Mouse (Mus musculus): ENCODE results near the gene Prkcb. TPM values are rescaled to one million over a fixed set of nuclear protein-coding genes. Genes with fewer than 3 reads are reported as not detected.

The Prkcb gene
- polyA plus RNA-seq, 1 experiment from 2014 or later, result 3.7 TPM

DNA sequence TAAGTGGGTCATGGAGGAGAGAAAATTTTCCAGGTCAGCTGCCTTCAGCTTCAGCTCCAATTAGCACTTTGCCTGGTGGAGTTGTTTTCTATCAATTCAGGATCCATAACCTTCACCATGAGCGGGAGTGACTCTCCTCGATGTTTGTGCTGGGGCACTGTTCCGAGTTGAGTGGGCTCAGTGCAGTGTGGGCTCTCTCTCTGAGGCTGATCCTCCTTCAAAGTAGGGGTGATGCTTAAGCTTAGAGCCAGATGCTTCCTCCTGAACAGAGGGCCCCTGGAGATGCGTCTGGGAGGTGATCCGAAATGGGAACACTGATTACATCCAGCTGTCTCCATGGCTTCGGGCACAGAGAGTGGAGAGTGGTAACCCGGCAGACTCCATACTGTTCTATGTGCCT lies 308.8 kb downstream of the Prkcb start:
- Histone ChIP-seq H3K36me3 (no peaks in the 10 kb centered on the region), H3K9me3 (replicated peaks) (no peaks in the 10 kb centered on the region), H3K27me3 (ENCODE audit: low read depth, poor library complexity, severe bottlenecking) (peaks cover 4% of the 10 kb centered on the region; the same call in 1 of the 2 replicates), H3K27ac (no peak overlapping the region), H3K4me3 (no peak overlapping the region), H3K4me1 (peaks cover 39% of the 10 kb centered on the region)
- no peak for DNase-seq (ENCODE audit: low spot score)
- 58% methylated on average over 7 of the region's 7 CpGs for WGBS

DNA sequence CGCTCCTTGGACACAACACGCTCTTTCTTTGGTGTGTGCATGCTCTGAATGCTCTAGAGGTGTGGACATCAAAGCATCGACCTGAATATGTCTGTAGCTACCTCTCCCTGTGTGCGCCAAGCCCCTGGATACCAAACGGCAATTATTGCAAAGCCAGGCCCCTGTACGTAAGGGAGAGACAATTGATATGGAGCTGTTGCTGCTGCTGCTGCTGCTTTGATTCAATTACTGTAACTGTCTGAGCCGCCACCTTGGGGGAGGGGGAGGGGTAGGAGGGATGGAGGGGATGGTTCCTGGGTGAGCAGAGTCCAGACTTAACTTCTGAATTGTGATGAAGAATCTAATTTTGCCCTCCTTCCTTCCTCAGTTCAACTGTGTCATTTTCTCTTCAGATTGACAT lies 312.3 kb downstream of the Prkcb start:
- WGBS, result 74% methylated on average over 7 of the region's 7 CpGs
- H3K27ac ChIP-seq, result no peak overlapping the region

DNA sequence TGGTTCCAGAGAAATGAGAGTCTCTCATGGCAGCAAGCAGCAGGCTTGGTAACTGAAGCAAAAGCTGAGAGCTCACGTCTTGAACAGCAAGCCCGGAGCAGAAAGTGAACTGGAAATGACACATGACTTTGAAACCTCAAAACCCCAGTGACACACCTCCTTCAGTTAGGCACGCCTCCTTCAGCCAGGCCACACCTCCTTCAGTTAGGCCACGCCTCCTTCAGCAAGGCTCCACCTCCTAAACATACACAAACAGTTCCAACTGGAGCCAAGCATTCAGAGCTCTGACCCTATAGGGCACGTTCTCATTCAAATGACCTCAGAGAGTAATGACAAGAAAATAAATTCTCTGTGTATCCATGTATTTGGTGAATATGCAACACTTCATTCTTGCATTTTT lies 316.5 kb downstream of the Prkcb start:
- H3K4me1 ChIP-seq, result peaks cover 26% of the 10 kb centered on the region
- WGBS, result 90% methylated on average over 5 of the region's 5 CpGs
- no peak for DNase-seq (ENCODE audit: low spot score)
- H3K36me3 ChIP-seq, result no peaks in the 10 kb centered on the region
- no peaks in the 10 kb centered on the region for H3K9me3 ChIP-seq (replicated peaks)
- no peak overlapping the region for H3K4me3 ChIP-seq
- no peaks in the 10 kb centered on the region for H3K27me3 ChIP-seq (ENCODE audit: low read depth, poor library complexity, severe bottlenecking)
- H3K27ac ChIP-seq, result no peak overlapping the region

More for the DNA sequence above, 312.3 kb downstream of the Prkcb start:
- no peak for DNase-seq (ENCODE audit: low spot score)
- H3K9me3 ChIP-seq (replicated peaks), result no peaks in the 10 kb centered on the region
- H3K4me3 ChIP-seq, result no peak overlapping the region
- H3K27me3 ChIP-seq (ENCODE audit: low read depth, poor library complexity, severe bottlenecking), result peaks cover 4% of the 10 kb centered on the region; the same call in 1 of the 2 replicates
- peaks cover 39% of the 10 kb centered on the region for H3K4me1 ChIP-seq
- no peaks in the 10 kb centered on the region for H3K36me3 ChIP-seq

- no peak for DNase-seq (ENCODE audit: low spot score)
- 84% methylated on average over 4 of the region's 4 CpGs for WGBS
Measured at GRCm38 (mm10) chr7:122609420-122609819, 320.9 kb downstream of the Prkcb start.

DNA sequence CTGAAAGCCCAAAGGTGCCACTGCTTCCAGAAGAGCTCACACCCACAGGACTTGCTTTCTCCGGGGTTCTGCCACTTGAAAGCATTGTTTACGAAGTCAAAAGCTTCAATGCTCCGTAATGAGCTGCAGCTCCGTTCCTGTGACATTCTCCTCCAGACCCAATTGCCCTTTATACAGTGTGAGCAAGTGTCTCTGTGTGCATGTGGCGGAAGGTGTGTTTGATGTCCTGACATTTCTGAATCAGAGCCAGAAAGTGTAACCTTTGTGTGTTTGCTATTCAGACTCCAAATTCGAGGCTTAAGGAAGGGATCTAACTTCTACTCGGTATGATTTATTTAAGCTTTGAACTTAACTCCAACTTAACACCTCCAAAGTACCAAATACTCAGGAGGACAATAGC lies 321.6 kb downstream of the Prkcb start:
- 34% methylated on average over 7 of the region's 7 CpGs for WGBS
- no peaks in the 10 kb centered on the region for H3K36me3 ChIP-seq
- no peak for DNase-seq (ENCODE audit: low spot score)
- H3K9me3 ChIP-seq (replicated peaks), result no peaks in the 10 kb centered on the region
- H3K27me3 ChIP-seq (ENCODE audit: low read depth, poor library complexity, severe bottlenecking), result no peaks in the 10 kb centered on the region
- H3K27ac ChIP-seq, result no peak overlapping the region
- H3K4me1 ChIP-seq, result peaks cover 3% of the 10 kb centered on the region; the same call in 1 of the 2 replicates
- H3K4me3 ChIP-seq, result no peak overlapping the region

More at GRCm38 (mm10) chr7:122609420-122609819, 320.9 kb downstream of the Prkcb start:
- Histone ChIP-seq H3K27me3 (ENCODE audit: low read depth, poor library complexity, severe bottlenecking) (no peaks in the 10 kb centered on the region), H3K4me1 (peaks cover 4% of the 10 kb centered on the region; the same call in 1 of the 2 replicates), H3K4me3 (no peak overlapping the region), H3K9me3 (replicated peaks) (no peaks in the 10 kb centered on the region), H3K36me3 (no peaks in the 10 kb centered on the region), H3K27ac (no peak overlapping the region)

DNA sequence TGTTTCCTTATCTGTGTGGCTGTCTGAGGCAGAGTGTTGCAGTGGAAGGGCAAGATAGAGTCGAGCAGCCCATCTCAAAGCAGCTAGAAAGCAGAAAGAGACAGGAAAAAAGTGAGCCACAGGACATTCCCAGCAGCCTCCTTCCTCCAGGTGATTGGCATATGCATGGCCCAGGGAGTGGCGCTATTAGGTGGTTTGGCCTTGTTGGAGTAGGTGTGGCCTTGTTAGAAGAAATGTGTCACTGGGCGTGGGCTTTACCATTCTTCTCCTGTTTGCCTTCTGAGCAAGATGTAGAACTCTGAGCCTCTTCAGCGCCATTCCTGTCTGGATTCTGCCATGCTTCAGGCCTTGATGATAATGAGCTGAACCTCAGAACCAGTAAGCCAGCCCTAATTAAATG lies 325.3 kb downstream of the Prkcb start:
- Histone ChIP-seq H3K27ac (no peak overlapping the region), H3K4me1 (peaks cover 3% of the 10 kb centered on the region; the same call in 1 of the 2 replicates), H3K9me3 (replicated peaks) (no peaks in the 10 kb centered on the region), H3K27me3 (ENCODE audit: low read depth, poor library complexity, severe bottlenecking) (no peaks in the 10 kb centered on the region), H3K4me3 (no peak overlapping the region), H3K36me3 (no peaks in the 10 kb centered on the region)
- DNase-seq (ENCODE audit: low spot score), result no peak
- WGBS, result 89% methylated on average over 4 of the region's 4 CpGs

- no peak for DNase-seq (ENCODE audit: low spot score)
- 66% methylated on average over 9 of the region's 9 CpGs for WGBS
- Histone ChIP-seq H3K4me1 (no peaks in the 10 kb centered on the region), H3K27ac (no peak overlapping the region), H3K36me3 (no peaks in the 10 kb centered on the region), H3K27me3 (ENCODE audit: low read depth, poor library complexity, severe bottlenecking) (no peaks in the 10 kb centered on the region), H3K4me3 (no peak overlapping the region), H3K9me3 (replicated peaks) (no peaks in the 10 kb centered on the region)
Measured at GRCm38 (mm10) chr7:122622125-122622774, 333.7 kb downstream of the Prkcb start.

- H3K27me3 ChIP-seq (ENCODE audit: low read depth, poor library complexity, severe bottlenecking), result no peaks in the 10 kb centered on the region
- WGBS, result 74% methylated on average over 1 of the region's 1 CpGs
Measured at GRCm38 (mm10) chr7:122623753-122624152, 335.2 kb downstream of the Prkcb start.

DNA sequence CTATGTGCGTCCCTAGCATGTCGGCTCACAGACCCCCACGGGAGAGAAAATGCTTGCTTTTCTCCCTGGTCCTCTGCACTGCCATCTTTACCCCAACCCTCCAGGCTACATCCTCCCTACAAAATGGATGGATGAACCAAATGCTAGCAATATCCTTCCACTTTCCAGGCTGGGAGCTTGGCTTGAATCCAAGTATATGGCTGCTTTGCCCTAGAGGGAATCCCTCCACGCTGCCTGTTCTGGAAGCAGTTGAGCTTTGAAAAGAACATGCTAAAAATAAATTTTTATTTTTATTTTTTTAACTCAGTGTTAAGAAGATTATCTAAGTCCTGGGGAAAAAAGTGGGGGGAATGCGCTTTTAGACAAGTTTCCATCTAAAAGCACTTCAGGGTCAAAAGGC lies 339.5 kb downstream of the Prkcb start:
- no peak overlapping the region for H3K4me3 ChIP-seq
- H3K9me3 ChIP-seq (replicated peaks), result no peaks in the 10 kb centered on the region
- H3K4me1 ChIP-seq, result no peaks in the 10 kb centered on the region
- no peaks in the 10 kb centered on the region for H3K27me3 ChIP-seq (ENCODE audit: low read depth, poor library complexity, severe bottlenecking)
- DNase-seq (ENCODE audit: low spot score), result no peak
- H3K36me3 ChIP-seq, result no peaks in the 10 kb centered on the region
- WGBS, result 96% methylated on average over 5 of the region's 5 CpGs
- H3K27ac ChIP-seq, result no peak overlapping the region

More at GRCm38 (mm10) chr7:122623753-122624152, 335.2 kb downstream of the Prkcb start:
- no peak overlapping the region for H3K4me3 ChIP-seq
- H3K9me3 ChIP-seq (replicated peaks), result no peaks in the 10 kb centered on the region
- no peak for DNase-seq (ENCODE audit: low spot score)
- H3K4me1 ChIP-seq, result no peaks in the 10 kb centered on the region
- no peaks in the 10 kb centered on the region for H3K36me3 ChIP-seq
- H3K27ac ChIP-seq, result no peak overlapping the region

DNA sequence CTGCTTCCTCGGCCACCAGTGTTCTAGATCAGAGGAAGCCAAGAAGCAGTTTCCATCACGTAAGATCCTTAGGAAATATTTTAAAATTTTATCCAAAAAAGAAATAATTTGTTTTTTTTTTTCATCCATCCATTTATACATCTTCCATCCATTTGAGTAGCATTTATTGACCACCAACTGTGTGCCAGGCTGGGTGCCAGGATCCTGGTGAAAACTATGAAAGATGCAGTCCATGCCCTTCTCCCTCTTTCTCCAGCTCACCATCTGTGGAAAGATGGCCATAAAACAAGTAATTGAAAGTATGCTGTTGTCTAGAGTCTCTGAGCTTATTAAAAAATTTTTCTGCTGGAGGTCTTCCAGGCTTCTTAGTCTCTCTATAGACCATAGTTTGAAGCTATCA lies 341.8 kb downstream of the Prkcb start:
- no peaks in the 10 kb centered on the region for H3K27me3 ChIP-seq (ENCODE audit: low read depth, poor library complexity, severe bottlenecking)
- H3K4me1 ChIP-seq, result no peaks in the 10 kb centered on the region
- no peak for DNase-seq (ENCODE audit: low spot score)
- 93% methylated on average over 2 of the region's 2 CpGs for WGBS
- no peak overlapping the region for H3K4me3 ChIP-seq
- no peaks in the 10 kb centered on the region for H3K9me3 ChIP-seq (replicated peaks)
- no peak overlapping the region for H3K27ac ChIP-seq
- no peaks in the 10 kb centered on the region for H3K36me3 ChIP-seq

DNA sequence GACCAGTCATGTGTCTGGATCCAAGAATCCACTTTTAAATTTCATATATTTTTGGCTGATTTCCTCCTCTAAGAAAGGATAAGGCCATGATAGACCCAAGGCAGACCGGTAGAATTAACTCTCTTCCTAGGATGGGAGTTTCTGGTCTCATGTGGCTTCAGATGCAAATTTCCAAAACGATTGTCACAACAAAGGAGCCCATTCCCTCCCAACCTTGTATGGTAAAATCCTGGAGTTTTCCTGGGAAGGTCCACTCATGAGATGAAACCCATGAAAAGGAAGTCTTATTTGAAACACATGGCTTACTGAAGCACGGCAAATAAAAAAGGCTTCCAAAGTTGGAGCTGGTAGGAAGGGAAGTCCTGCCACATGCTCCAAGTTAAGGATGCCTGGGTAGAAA lies 342.6 kb downstream of the Prkcb start:
- no peaks in the 10 kb centered on the region for H3K27me3 ChIP-seq (ENCODE audit: low read depth, poor library complexity, severe bottlenecking)
- H3K36me3 ChIP-seq, result no peaks in the 10 kb centered on the region
- no peak overlapping the region for H3K4me3 ChIP-seq
- no peaks in the 10 kb centered on the region for H3K4me1 ChIP-seq
- 74% methylated on average over 3 of the region's 3 CpGs for WGBS
- no peaks in the 10 kb centered on the region for H3K9me3 ChIP-seq (replicated peaks)
- no peak for DNase-seq (ENCODE audit: low spot score)
- H3K27ac ChIP-seq, result no peak overlapping the region

GRCm38 (mm10) chr7:122632946-122633345 lies 344.4 kb downstream of the Prkcb start:
- Histone ChIP-seq H3K9me3 (replicated peaks) (no peaks in the 10 kb centered on the region), H3K36me3 (no peaks in the 10 kb centered on the region), H3K27ac (no peak overlapping the region), H3K4me1 (no peaks in the 10 kb centered on the region), H3K4me3 (no peak overlapping the region), H3K27me3 (ENCODE audit: low read depth, poor library complexity, severe bottlenecking) (no peaks in the 10 kb centered on the region)
- 80% methylated on average over 5 of the region's 5 CpGs for WGBS
- DNase-seq (ENCODE audit: low spot score), result no peak

DNA sequence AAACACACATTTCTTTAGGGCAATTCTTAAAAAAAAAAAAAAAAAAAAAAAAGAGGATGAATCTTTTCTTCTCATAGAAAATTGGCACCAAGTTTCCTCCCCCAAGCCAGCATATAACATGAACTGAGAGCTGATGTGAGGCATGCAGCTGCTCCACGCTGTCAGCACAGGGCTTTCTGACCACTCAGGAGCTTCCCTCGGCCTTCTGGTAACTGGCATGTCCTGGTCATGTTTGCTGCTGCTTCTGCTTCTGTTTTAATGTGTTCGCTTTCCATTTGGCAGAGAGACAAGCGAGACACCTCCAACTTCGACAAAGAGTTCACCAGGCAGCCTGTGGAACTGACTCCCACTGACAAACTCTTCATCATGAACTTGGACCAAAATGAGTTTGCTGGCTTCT lies 344.9 kb downstream of the Prkcb start:
- no peak overlapping the region for H3K4me3 ChIP-seq
- H3K27ac ChIP-seq, result no peak overlapping the region
- 92% methylated on average over 5 of the region's 5 CpGs for WGBS

GRCm38 (mm10) chr7:122643676-122644075 lies 355.1 kb downstream of the Prkcb start:
- no peak for DNase-seq (ENCODE audit: low spot score)
- H3K36me3 ChIP-seq, result no peaks in the 10 kb centered on the region
- H3K4me3 ChIP-seq, result no peak overlapping the region
- H3K27ac ChIP-seq, result no peak overlapping the region
- WGBS, result 93% methylated on average over 8 of the region's 8 CpGs
- no peaks in the 10 kb centered on the region for H3K27me3 ChIP-seq (ENCODE audit: low read depth, poor library complexity, severe bottlenecking)
- no peaks in the 10 kb centered on the region for H3K9me3 ChIP-seq (replicated peaks)
- H3K4me1 ChIP-seq, result no peaks in the 10 kb centered on the region

More for the DNA sequence above, 344.9 kb downstream of the Prkcb start:
- H3K36me3 ChIP-seq, result no peaks in the 10 kb centered on the region
- H3K4me1 ChIP-seq, result no peaks in the 10 kb centered on the region
- no peak for DNase-seq (ENCODE audit: low spot score)
- no peaks in the 10 kb centered on the region for H3K9me3 ChIP-seq (replicated peaks)
- no peaks in the 10 kb centered on the region for H3K27me3 ChIP-seq (ENCODE audit: low read depth, poor library complexity, severe bottlenecking)

Measured in limb, embryonic 10.5 days (tissue).